Mouse (Mus musculus): ENCODE measurements at regions not wholly inside any gene's neighbourhood (a gene's known extent, or its start where the extent isn't known, plus 50 kb on each side); places are given as distances from the start of the nearest gene placed in this dataset.

DNA sequence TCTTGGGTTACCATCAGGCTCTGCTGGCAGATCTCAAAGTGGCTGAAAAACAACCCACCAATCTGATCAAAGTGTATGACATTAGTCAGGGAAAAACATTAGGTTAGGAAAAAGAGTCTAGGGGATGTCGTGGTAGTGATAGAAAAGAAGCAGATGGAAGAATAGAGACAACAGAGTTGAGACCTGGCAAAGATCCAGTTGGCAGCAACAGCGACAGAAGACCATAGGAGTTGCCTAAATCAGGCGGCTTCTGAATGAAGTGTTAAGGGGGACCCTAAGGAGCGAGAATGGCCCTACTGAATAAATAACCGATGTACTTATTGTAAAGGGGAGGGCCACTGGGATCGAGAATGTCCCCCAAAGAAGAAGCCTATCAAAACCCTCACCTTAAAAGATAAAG, 773.1 kb upstream of the Foxg1 start:
- ATAC-seq (ENCODE audit: low FRiP score) = no peak
- Histone ChIP-seq H3K27me3 (no peaks in the 10 kb centered on the region), H3K9me3 (no peaks in the 10 kb centered on the region), H3K4me1 (replicated peaks) (no peaks in the 10 kb centered on the region), H3K4me3 (no peak overlapping the region), H3K27ac (no peak overlapping the region), H3K9ac (no peak overlapping the region), H3K4me2 (no peak overlapping the region), H3K36me3 (no peaks in the 10 kb centered on the region)
- 78% methylated on average over 6 of the region's 6 CpGs for WGBS

DNA sequence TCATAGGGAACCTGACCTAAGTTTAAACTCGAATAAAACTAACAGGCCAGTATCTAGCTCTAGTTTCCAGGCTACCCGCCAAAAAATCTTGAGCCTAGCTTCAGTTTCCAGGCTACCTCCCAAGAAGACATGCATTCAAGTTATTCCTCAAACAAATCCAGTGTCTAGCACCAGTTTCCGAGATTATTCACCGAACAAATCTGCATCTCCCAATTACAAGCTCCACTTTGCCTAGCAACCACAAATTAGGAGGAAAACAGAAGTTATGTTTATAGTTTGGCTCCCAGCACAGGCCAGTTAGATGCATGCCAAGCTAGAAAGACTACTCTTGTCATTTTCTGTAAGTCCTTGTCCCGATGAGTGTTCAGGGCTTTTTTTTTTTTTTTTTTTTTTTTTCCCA, 770.4 kb upstream of the Foxg1 start:
- Histone ChIP-seq H3K36me3 (no peaks in the 10 kb centered on the region), H3K27me3 (no peaks in the 10 kb centered on the region), H3K27ac (no peak overlapping the region), H3K9me3 (no peaks in the 10 kb centered on the region), H3K9ac (no peak overlapping the region), H3K4me3 (no peak overlapping the region), H3K4me2 (no peak overlapping the region), H3K4me1 (replicated peaks) (no peaks in the 10 kb centered on the region)
- ATAC-seq (ENCODE audit: low FRiP score) = no peak
- 85% methylated on average over 5 of the region's 5 CpGs for WGBS

DNA sequence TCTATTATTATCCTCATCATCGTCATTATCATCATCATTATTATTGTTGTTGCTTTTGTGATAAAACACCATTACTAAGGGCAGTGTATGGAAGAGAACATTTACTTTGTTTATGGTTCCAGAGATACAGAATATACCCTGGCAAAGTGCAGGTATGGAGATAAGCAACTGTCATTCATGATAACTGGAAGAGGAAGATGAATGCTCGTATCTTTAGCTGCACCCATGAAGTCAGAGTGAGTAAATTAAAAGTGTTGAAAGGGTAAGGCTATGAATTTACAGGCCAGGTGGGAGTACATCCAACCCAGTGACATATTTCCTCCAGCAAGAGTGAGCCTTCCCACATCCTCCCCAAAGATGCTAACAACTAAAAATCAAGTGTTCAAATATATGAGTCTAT, 766.1 kb upstream of the Foxg1 start:
- WGBS = 85% methylated on average over 2 of the region's 2 CpGs

DNA sequence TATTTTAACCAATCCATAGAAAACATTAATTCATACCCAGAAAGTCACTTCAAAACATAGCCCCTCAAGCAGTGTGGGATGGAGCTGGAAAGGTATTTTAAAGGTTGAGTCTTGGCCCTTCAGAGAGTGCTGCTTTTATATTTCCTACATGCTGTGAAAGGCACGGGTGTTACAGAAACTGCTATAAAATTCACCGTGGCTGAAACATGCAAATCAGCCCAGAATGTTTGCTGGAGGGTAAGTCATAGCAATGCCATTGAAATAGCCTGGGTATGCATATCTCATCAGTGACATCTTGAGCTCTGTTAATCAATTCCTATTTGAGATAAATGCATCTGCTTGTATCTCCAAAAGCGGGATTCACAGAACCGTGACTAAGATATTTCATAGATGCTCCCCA, 748.9 kb upstream of the Foxg1 start:
- Histone ChIP-seq H3K27me3 (no peaks in the 10 kb centered on the region), H3K9ac (no peak overlapping the region), H3K36me3 (no peaks in the 10 kb centered on the region), H3K4me1 (replicated peaks) (peaks cover 15% of the 10 kb centered on the region), H3K4me2 (no peak overlapping the region), H3K27ac (peak overlapping the region; percentile 76), H3K4me3 (no peak overlapping the region), H3K9me3 (no peaks in the 10 kb centered on the region)
- ATAC-seq (ENCODE audit: low FRiP score) = peak; percentile 71; the same call in 1 of the 2 replicates
- 31% methylated on average over 4 of the region's 4 CpGs for WGBS

More for the DNA sequence above, 766.1 kb upstream of the Foxg1 start:
- no peak for ATAC-seq (ENCODE audit: low FRiP score)
- H3K27me3 ChIP-seq = no peaks in the 10 kb centered on the region
- H3K4me1 ChIP-seq (replicated peaks) = no peaks in the 10 kb centered on the region
- no peaks in the 10 kb centered on the region for H3K36me3 ChIP-seq
- no peak overlapping the region for H3K9ac ChIP-seq
- no peak overlapping the region for H3K4me3 ChIP-seq
- no peak overlapping the region for H3K4me2 ChIP-seq
- H3K27ac ChIP-seq = no peak overlapping the region
- H3K9me3 ChIP-seq = no peaks in the 10 kb centered on the region

DNA sequence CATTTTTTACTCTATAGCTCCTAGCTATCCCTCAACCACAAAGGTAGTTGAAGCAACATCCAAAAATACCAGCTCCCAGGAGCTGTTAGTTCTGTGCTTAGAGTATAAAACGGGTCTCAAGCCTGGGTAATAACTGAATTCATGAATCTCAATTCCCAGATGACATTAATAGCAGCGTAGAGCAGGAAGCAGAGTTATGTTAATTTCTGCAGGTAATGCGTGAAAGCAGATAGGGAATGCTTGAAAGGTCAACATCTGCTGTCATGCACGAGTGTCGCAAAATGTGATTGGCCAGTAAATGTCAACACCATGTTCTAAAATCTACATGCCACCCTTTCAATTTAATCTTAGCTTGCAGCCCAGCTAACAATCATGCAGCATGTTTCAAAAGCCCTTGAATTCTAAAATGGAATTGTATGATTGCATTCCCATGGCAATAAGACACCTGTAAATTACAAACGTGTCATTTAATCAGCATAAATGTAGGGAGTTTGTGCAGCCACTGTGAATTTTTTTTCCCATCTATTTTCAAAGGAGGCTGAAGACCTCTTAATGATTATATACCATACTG, 747.7 kb upstream of the Foxg1 start:
- no peaks in the 10 kb centered on the region for H3K36me3 ChIP-seq
- peaks cover 15% of the 10 kb centered on the region for H3K4me1 ChIP-seq (replicated peaks)
- no peak overlapping the region for H3K4me2 ChIP-seq
- H3K27ac ChIP-seq = peak overlapping the region; percentile 76
- H3K27me3 ChIP-seq = no peaks in the 10 kb centered on the region
- no peak overlapping the region for H3K4me3 ChIP-seq
- H3K9ac ChIP-seq = no peak overlapping the region
- WGBS = 39% methylated on average over 6 of the region's 6 CpGs
- peak; percentile 52; the same call in 1 of the 2 replicates for ATAC-seq (ENCODE audit: low FRiP score)
- no peaks in the 10 kb centered on the region for H3K9me3 ChIP-seq

DNA sequence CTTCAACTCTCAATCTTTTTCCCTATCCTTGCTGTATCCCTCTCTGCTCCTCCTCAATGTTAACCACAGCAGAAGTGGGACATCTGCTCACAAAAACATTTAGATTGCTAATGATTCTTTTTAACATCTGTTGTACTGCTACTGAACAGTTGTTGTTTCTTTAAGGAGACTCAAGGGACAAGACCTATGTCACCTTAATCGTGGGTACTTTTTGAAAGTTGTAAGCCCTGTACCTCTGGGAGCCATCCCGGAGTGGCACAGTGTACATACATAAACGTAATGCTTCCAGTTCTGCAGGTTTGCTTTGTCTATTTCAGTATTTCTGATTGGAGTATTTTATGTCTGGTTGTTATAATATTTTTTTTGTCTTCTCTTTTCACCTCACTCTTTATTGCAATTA, 740.5 kb upstream of the Foxg1 start:
- H3K9ac ChIP-seq = no peak overlapping the region
- no peaks in the 10 kb centered on the region for H3K9me3 ChIP-seq
- no peak overlapping the region for H3K4me2 ChIP-seq
- H3K4me3 ChIP-seq = no peak overlapping the region
- ATAC-seq (ENCODE audit: low FRiP score) = peak; percentile 46; the same call in 1 of the 2 replicates
- no peaks in the 10 kb centered on the region for H3K27me3 ChIP-seq
- H3K36me3 ChIP-seq = no peaks in the 10 kb centered on the region
- peaks cover 9% of the 10 kb centered on the region for H3K4me1 ChIP-seq (replicated peaks)
- H3K27ac ChIP-seq = no peak overlapping the region
- WGBS = 43% methylated on average over 3 of the region's 3 CpGs

DNA sequence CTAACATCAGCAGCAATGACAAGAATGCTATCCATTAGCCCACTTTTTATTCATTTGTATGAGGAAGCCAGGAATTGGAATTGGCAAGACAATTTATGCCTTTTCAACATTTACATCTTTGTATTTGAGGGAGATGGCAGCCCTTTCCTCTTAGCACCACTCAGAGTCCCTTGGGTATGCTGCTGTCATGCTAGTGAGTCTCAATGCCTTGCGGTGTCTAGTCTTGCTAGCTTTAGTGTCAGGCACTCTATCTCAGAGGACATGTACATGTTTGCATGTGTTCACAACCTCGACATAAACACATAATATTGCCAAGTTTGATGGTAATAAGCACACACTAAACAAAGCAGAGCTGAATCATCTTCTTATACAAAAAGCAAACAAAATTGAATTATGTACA, 737.3 kb upstream of the Foxg1 start:
- Histone ChIP-seq H3K27ac (peak overlapping the region; percentile 45), H3K27me3 (no peaks in the 10 kb centered on the region), H3K36me3 (no peaks in the 10 kb centered on the region), H3K4me3 (no peak overlapping the region), H3K4me2 (no peak overlapping the region), H3K9me3 (no peaks in the 10 kb centered on the region), H3K4me1 (replicated peaks) (peaks cover 9% of the 10 kb centered on the region), H3K9ac (no peak overlapping the region)
- no peak for ATAC-seq (ENCODE audit: low FRiP score)
- 32% methylated on average over 2 of the region's 2 CpGs for WGBS

DNA sequence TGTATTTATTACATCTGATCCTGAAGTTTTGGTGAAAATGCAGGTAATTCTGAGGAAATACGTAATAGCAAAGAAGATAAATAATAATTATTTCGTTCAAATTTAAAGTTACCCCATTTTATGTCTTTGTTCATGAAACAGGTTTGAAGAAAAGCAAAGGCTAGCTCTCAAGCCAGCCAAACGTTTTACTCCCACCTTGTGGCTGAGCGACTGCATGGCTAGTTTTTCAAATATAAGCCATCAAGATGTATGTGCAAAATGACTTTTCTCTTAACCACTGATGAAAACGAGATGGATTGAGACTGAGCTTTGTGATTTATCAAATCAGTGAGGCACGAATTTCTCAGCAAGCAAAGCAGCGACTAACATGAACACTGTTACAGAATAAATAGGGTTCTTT, 736.5 kb upstream of the Foxg1 start:
- Histone ChIP-seq H3K4me1 (replicated peaks) (peaks cover 9% of the 10 kb centered on the region), H3K4me2 (no peak overlapping the region), H3K27me3 (no peaks in the 10 kb centered on the region), H3K27ac (no peak overlapping the region; the same call in 1 of the 2 replicates), H3K36me3 (no peaks in the 10 kb centered on the region), H3K9ac (no peak overlapping the region), H3K4me3 (no peak overlapping the region), H3K9me3 (no peaks in the 10 kb centered on the region)
- 47% methylated on average over 7 of the region's 7 CpGs for WGBS
- peak; percentile 63; the same call in 1 of the 2 replicates for ATAC-seq (ENCODE audit: low FRiP score)

DNA sequence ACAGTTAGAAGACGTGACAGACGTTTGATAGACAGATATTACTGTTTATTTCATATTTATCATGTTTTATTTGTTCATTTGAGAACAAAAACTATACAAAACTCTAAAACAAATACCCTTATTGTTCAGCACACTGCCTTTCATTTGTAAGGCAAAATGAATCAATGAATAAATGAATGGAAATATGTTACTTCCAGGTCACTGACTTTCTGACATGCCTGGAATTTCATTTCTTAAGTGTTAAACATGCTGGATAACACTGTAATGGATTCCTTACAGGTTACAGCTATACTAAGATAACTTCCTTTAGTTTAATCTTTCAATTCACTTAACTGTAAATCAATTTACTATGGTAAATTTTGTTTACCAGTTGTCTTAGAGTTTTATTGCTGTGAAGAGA, 707.3 kb upstream of the Foxg1 start:
- H3K4me2 ChIP-seq = no peak overlapping the region
- H3K9me3 ChIP-seq = no peaks in the 10 kb centered on the region
- H3K27me3 ChIP-seq = no peaks in the 10 kb centered on the region
- no peak overlapping the region for H3K27ac ChIP-seq
- H3K9ac ChIP-seq = no peak overlapping the region
- H3K4me3 ChIP-seq = no peak overlapping the region
- H3K4me1 ChIP-seq (replicated peaks) = no peaks in the 10 kb centered on the region
- H3K36me3 ChIP-seq = no peaks in the 10 kb centered on the region
- ATAC-seq (ENCODE audit: low FRiP score) = no peak
- WGBS = 76% methylated on average over 2 of the region's 2 CpGs

DNA sequence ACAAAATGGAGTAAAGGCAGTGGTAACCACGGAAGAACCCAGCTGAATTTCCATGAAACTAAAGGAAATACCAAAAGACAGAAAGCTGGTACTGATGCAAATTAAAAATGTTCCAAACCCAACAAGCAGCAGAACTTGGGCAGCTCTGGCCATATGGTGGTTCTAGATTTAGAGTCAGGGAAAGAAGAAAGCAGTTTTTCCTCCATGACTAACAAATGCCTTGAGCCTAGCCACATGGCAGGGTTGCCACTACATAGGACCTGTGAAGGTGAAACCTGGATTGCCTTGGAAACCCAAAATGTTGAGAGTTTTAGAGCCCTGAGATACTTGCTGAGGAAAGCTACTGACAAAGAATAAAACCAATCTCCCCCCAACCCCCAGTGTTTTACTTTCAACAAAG, 701.5 kb upstream of the Foxg1 start:
- Histone ChIP-seq H3K4me3 (no peak overlapping the region), H3K4me2 (no peak overlapping the region), H3K9me3 (0 out of 2 replicates have a peak, but pooled peaks cover 2% of the 10 kb centered on the region), H3K27ac (no peak overlapping the region), H3K27me3 (no peaks in the 10 kb centered on the region), H3K4me1 (replicated peaks) (no peaks in the 10 kb centered on the region), H3K36me3 (no peaks in the 10 kb centered on the region), H3K9ac (no peak overlapping the region)
- WGBS = 83% methylated on average over 1 of the region's 1 CpGs
- ATAC-seq (ENCODE audit: low FRiP score) = no peak

DNA sequence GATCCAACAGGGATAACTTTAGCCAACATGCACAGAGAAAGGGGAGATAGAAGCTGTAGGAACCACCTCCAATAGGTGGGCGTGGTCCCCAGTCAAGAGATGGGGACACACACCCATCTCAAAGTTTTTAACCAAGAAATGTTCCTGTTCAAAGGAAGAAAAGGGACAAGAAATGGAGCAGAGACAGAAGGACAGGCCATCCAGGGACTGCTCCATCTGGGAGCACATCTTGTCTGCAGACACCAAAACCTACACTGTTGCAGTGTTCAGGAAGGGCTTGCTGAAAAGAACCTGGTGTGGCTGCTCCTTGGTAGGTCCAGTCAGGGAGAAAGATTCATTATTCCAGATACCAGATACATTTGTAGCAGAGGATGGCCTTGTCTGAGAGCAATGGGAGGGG, 676.5 kb upstream of the Foxg1 start:
- no peaks in the 10 kb centered on the region for H3K27me3 ChIP-seq
- 77% methylated on average over 1 of the region's 1 CpGs for WGBS

DNA sequence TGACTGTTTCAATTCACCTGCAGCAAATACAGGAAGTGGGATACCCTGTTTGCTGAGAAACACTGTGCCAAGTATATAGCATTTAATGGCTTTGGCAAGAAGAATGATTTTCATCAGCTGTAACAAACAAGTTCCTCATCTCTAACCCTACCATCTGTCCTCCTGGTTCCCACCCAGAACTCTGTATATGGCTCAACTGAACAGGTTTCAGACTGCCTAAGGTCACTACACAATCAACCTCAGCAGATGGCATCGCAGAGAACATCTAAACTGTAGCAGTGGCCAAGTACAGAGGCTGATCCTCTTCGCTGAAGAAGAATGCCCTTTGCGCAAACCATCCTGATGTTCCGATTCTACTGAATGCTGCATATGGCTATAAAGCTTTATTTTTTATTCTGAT, 668.8 kb upstream of the Foxg1 start:
- no peak overlapping the region for H3K4me2 ChIP-seq
- 85% methylated on average over 4 of the region's 4 CpGs for WGBS
- no peaks in the 10 kb centered on the region for H3K36me3 ChIP-seq
- H3K4me1 ChIP-seq (replicated peaks) = no peaks in the 10 kb centered on the region
- no peak overlapping the region for H3K9ac ChIP-seq
- H3K9me3 ChIP-seq = no peaks in the 10 kb centered on the region
- H3K27me3 ChIP-seq = no peaks in the 10 kb centered on the region
- no peak for ATAC-seq (ENCODE audit: low FRiP score)
- H3K27ac ChIP-seq = no peak overlapping the region
- no peak overlapping the region for H3K4me3 ChIP-seq

More for the DNA sequence above, 676.5 kb upstream of the Foxg1 start:
- Histone ChIP-seq H3K9ac (no peak overlapping the region), H3K4me3 (no peak overlapping the region), H3K27ac (no peak overlapping the region), H3K36me3 (no peaks in the 10 kb centered on the region), H3K4me2 (no peak overlapping the region), H3K9me3 (no peaks in the 10 kb centered on the region), H3K4me1 (replicated peaks) (no peaks in the 10 kb centered on the region)
- ATAC-seq (ENCODE audit: low FRiP score) = no peak

DNA sequence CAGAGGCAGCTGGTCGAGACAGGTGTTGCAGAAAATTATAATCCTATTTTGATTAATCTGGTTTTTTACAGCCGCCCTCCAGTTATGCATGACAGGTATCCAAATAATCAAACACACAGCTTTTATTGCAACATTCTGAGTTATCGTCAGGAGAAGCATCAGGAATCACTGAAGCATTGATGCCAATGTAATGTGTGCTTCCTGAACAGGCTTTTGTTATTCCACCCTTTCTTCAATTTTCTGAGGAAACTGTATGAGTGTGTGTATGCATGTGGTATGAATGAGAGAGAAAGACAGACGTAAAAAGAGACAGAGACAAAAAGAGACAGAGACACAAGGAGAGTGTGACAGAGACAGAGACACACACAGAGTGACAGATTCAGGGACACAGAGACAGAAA, 652.6 kb upstream of the Foxg1 start:
- ATAC-seq (ENCODE audit: low FRiP score) = no peak
- H3K36me3 ChIP-seq = no peaks in the 10 kb centered on the region
- no peak overlapping the region for H3K4me2 ChIP-seq
- 53% methylated on average over 4 of the region's 4 CpGs for WGBS
- no peaks in the 10 kb centered on the region for H3K4me1 ChIP-seq (replicated peaks)
- no peaks in the 10 kb centered on the region for H3K9me3 ChIP-seq
- no peaks in the 10 kb centered on the region for H3K27me3 ChIP-seq
- H3K27ac ChIP-seq = peak overlapping the region; percentile 63
- H3K9ac ChIP-seq = no peak overlapping the region
- H3K4me3 ChIP-seq = no peak overlapping the region
